ENCODE assay signal across 17 mouse cellular contexts in genomic region chr1:81795399-81795798, GRCm38 (mm10).
"Had no signal": no experiment of that assay in that cellular context is flagged by ENCODE, and none has a peak within 500 bp of the region (broad histone marks: within the 10 kb centered on the region; RNA-seq: fewer than 3 reads in every experiment).

No protein-coding gene starts in this region.

- H3K4me1 ChIP-seq: limb, embryonic 12.5 days; liver, embryonic 15.5 days; midbrain, embryonic 10.5 days; neural tube, embryonic 13.5 days had no signal

- DNase-seq: kidney, adult 9 months; kidney, postnatal 36 days; layer of hippocampus, adult 9-11 months; layer of hippocampus, postnatal 36 days; lung, adult 2 months; lung, postnatal 36 days; midbrain, embryonic 14.5 days; right cerebral cortex, adult 18-20 months; right cerebral cortex, postnatal 25 days; thymus, adult 18-20 months; thymus, postnatal 25 days had no signal

- H3K9me3 ChIP-seq: limb, embryonic 12.5 days; liver, embryonic 15.5 days; midbrain, embryonic 10.5 days; neural tube, embryonic 13.5 days had no signal

- H3K27me3 ChIP-seq: limb, embryonic 12.5 days; liver, embryonic 15.5 days; neural tube, embryonic 13.5 days had no signal

- H3K4me3 ChIP-seq: limb, embryonic 12.5 days; liver, embryonic 15.5 days; midbrain, embryonic 10.5 days; neural tube, embryonic 13.5 days had no signal

- H3K27ac ChIP-seq: kidney, postnatal 0 days; limb, embryonic 12.5 days; liver, embryonic 15.5 days; midbrain, embryonic 10.5 days; neural tube, embryonic 13.5 days had no signal

- H3K4me2 ChIP-seq: limb, embryonic 12.5 days; liver, embryonic 11.5 days; liver, embryonic 15.5 days; neural tube, embryonic 13.5 days had no signal

- H3K36me3 ChIP-seq: limb, embryonic 12.5 days; liver, embryonic 15.5 days; midbrain, embryonic 10.5 days; neural tube, embryonic 13.5 days had no signal
